Mouse (Mus musculus) Muller cell, postnatal 12 days (primary cell): ENCODE data around the gene Morn5.

Source experiments
- DNase-seq: peaks from one replicate; pipeline ENCODE4 v3.0.0-alpha.2; 2015; ENCODE audit errors: inconsistent ontology term

The Morn5 gene

GRCm38 (mm10) chr2:36104436-36104955 is 55.2 kb downstream of the Morn5 start:
- DNase-seq, result no peak

GRCm38 (mm10) chr2:36104956-36105741 is 55.9 kb downstream of the Morn5 start, which contains the start of gene Lhx6:
Lhx6 (minus strand) TSS chr2:36105408.
- DNase-seq, result no peak

- DNase-seq, result no peak
Observed at GRCm38 (mm10) chr2:36108615-36109014, 59.4 kb downstream of the Morn5 start.

DNA sequence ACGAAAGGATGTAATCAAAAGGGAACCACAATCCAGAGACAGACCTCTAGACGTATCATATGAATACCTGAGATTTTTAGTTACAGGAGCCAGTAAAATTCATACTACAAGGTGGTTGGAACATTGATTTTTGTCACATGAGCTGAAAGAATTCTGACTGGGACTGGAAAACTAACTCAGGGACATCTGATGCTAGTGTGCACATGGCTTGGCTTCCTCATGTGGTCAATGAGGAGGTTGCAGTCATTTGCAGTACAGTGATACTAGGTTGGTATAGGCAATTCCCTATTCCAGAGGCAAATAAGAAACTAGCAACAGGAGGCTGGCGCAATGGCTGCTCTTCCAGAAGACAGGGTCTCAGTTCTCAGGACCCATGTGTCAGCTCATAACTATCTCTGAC is 63.4 kb downstream of the Morn5 start:
- DNase-seq, result no peak

DNA sequence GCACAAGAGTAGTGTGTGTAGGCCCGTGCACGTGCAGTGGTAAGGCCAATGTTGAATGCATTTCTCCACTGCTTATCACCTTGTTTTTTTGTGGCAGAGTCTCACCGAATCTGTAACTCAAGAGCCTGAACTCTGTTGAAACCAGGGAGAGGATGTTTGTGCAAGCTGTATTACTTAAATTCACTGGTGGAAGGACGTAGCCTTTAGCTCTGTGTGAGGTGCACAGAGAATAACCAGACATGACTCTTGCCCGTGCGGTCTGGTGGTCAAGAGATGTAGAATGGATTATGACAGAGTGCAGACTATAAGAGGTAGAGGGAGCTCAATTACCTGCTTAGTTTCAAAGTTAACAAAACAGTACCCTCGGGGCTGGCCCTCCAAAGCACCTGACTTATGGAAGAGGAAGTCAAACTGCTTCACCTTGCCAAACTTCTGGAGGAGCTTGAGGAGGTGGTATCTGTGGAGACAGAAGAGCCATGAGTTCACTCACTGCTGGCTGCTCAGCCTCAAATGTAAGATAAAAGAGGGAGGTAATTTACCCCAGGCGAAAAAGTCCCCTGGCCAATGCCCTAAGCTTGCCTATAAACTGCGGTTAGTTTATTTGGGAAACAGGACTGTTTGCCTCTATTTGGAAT is 77.7 kb downstream of the Morn5 start:
- no peak for DNase-seq

- no peak for DNase-seq
Observed at GRCm38 (mm10) chr2:36127973-36128372, 78.7 kb downstream of the Morn5 start.

GRCm38 (mm10) chr2:36129051-36129450 is 79.8 kb downstream of the Morn5 start:
- DNase-seq, result no peak
